Mouse (Mus musculus) intestine, embryonic 14.5 days (tissue): Measurements from ENCODE around the gene Prdx5. TPM values are rescaled to one million over a fixed set of nuclear protein-coding genes. Genes with fewer than 3 reads are reported as not detected.

Experiments used
- ATAC-seq: fragments of 200-750 bp; cut with Nextera tagmentation; replicated peaks from 2 replicates; pipeline ENCODE4 v1.8.0; 2017; ENCODE audit warnings: low read depth, moderate number of reproducible peaks, moderate TSS enrichment, moderate library complexity; ENCODE audit not compliant: low FRiP score, low TSS enrichment
- DNase-seq: peaks from one replicate; pipeline ENCODE4 v3.0.0-alpha.2; 2018; ENCODE audit warnings: low spot score
- H3K27ac ChIP-seq: fragments of 300-500 bp; sonication (generic); 2 replicates; pipeline ENCODE4 v1.5.1; 2014; ENCODE audit warnings: low read depth, mild to moderate bottlenecking, control low read depth
- H3K27me3 ChIP-seq: fragments of 300-500 bp; sonication (generic); replicated peaks from 2 replicates; pipeline ENCODE4 v1.6.1; 2014; ENCODE audit warnings: low read length, control low read depth; ENCODE audit not compliant: control insufficient read depth, insufficient read depth
- H3K36me3 ChIP-seq: fragments of 300-500 bp; sonication (generic); 2 replicates; pipeline ENCODE4 v1.6.1; 2014; ENCODE audit warnings: low read length, control low read depth; ENCODE audit not compliant: control insufficient read depth, insufficient read depth
- H3K4me1 ChIP-seq: fragments of 300-500 bp; sonication (generic); replicated peaks from 2 replicates; pipeline ENCODE4 v1.6.1; 2014; ENCODE audit warnings: low read length, control low read depth, mixed read lengths; ENCODE audit not compliant: control insufficient read depth, insufficient read depth
- H3K4me2 ChIP-seq: fragments of 300-500 bp; sonication (generic); 2 replicates; pipeline ENCODE4 v1.6.1; 2014; ENCODE audit warnings: low read length
- H3K4me3 ChIP-seq: fragments of 300-500 bp; sonication (generic); 2 replicates; pipeline ENCODE4 v1.5.1; 2014; ENCODE audit warnings: low read depth, low read length, control low read depth, mixed read lengths
- H3K9ac ChIP-seq: fragments of 300-500 bp; sonication (generic); 2 replicates; pipeline ENCODE4 v1.6.1; 2014; ENCODE audit warnings: mild to moderate bottlenecking, low read length
- H3K9me3 ChIP-seq: fragments of 300-500 bp; sonication (generic); 2 replicates; pipeline ENCODE4 v1.6.1; 2016; ENCODE audit warnings: low read length, control low read depth; ENCODE audit not compliant: control insufficient read depth
- WGBS: fragments of 180-500 bp; shearing (Covaris S2); extraction: QIAGEN DNeasy Blood & Tissue Kit; methylation state at CpG from one replicate; pipeline ENCODE4 v1.1.7; 2014; 5-methylcytosine and 5-hydroxymethylcytosine counted together
- polyA plus RNA-seq: library from polyadenylated mRNA; unstranded; fragments of >200 nt; fragmentation: Nextera tagmentation; extraction: Ambion mirVana; gene quantifications from 2 replicates; pipeline ENCODE4 v1.2.1, GENCODE M21; 2014

Gene Prdx5
- polyA plus RNA-seq, 1 experiment from 2014 or later = 139 TPM

- H3K27ac ChIP-seq = peak overlapping the region; percentile 92; the same call in 1 of the 2 replicates
- peaks cover 23% of the 10 kb centered on the region for H3K36me3 ChIP-seq
- H3K4me1 ChIP-seq = peaks cover 20% of the 10 kb centered on the region
- DNase-seq (no peak), ATAC-seq (no peak)
- no peaks in the 10 kb centered on the region for H3K27me3 ChIP-seq
- no peaks in the 10 kb centered on the region for H3K9me3 ChIP-seq
- H3K9ac ChIP-seq = peak overlapping the region; percentile 61
- WGBS = 58% methylated on average over 5 of the region's 5 CpGs
- peak overlapping the region; percentile 94 for H3K4me2 ChIP-seq
- H3K4me3 ChIP-seq = peak overlapping the region; percentile 52
Measured at GRCm38 (mm10) chr19:6949951-6950350, 40.0 kb upstream of the Prdx5 start.

- 0 out of 2 replicates have a peak overlapping the region, but pooled peaks have one; percentile 52 for H3K4me3 ChIP-seq
- peaks cover 19% of the 10 kb centered on the region for H3K36me3 ChIP-seq
- no peaks in the 10 kb centered on the region for H3K27me3 ChIP-seq
- peaks cover 20% of the 10 kb centered on the region for H3K4me1 ChIP-seq
- DNase-seq (no peak), ATAC-seq (no peak)
- no peak overlapping the region for H3K27ac ChIP-seq
- no peak overlapping the region for H3K9ac ChIP-seq
- no peaks in the 10 kb centered on the region for H3K9me3 ChIP-seq
- H3K4me2 ChIP-seq = peak overlapping the region; percentile 94; the same call in 1 of the 2 replicates
- WGBS = 86% methylated on average over 5 of the region's 5 CpGs
Measured at GRCm38 (mm10) chr19:6949532-6949931, 39.6 kb upstream of the Prdx5 start.

- H3K9ac ChIP-seq = no peak overlapping the region
- no peak for ATAC-seq
- H3K27ac ChIP-seq = no peak overlapping the region
- DNase-seq = no peak
- 78% methylated on average over 4 of the region's 4 CpGs for WGBS
- peaks cover 18% of the 10 kb centered on the region for H3K4me1 ChIP-seq
- peaks cover 9% of the 10 kb centered on the region for H3K36me3 ChIP-seq
- no peak overlapping the region for H3K4me3 ChIP-seq
- H3K27me3 ChIP-seq = no peaks in the 10 kb centered on the region
- H3K4me2 ChIP-seq = no peak overlapping the region
- H3K9me3 ChIP-seq = no peaks in the 10 kb centered on the region
Measured at GRCm38 (mm10) chr19:6948186-6948585, 38.3 kb upstream of the Prdx5 start.

GRCm38 (mm10) chr19:6947742-6948141 is 37.8 kb upstream of the Prdx5 start:
- Histone ChIP-seq H3K9me3 (no peaks in the 10 kb centered on the region), H3K4me3 (no peak overlapping the region), H3K27me3 (no peaks in the 10 kb centered on the region), H3K27ac (no peak overlapping the region), H3K4me1 (peaks cover 18% of the 10 kb centered on the region), H3K36me3 (peaks cover 4% of the 10 kb centered on the region; the same call in 1 of the 2 replicates), H3K9ac (no peak overlapping the region), H3K4me2 (no peak overlapping the region)
- ATAC-seq = no peak
- WGBS = 57% methylated on average over 4 of the region's 4 CpGs
- no peak for DNase-seq

- Histone ChIP-seq H3K4me1 (peaks cover 12% of the 10 kb centered on the region), H3K4me2 (no peak overlapping the region), H3K9ac (no peak overlapping the region), H3K27me3 (no peaks in the 10 kb centered on the region), H3K27ac (no peak overlapping the region), H3K36me3 (peaks cover 3% of the 10 kb centered on the region; the same call in 1 of the 2 replicates), H3K4me3 (no peak overlapping the region), H3K9me3 (no peaks in the 10 kb centered on the region)
- WGBS = 89% methylated on average over 6 of the region's 6 CpGs
- ATAC-seq (no peak), DNase-seq (no peak)
Measured at GRCm38 (mm10) chr19:6943709-6944108, 33.8 kb upstream of the Prdx5 start.

GRCm38 (mm10) chr19:6942764-6943163 is 32.9 kb upstream of the Prdx5 start:
- Histone ChIP-seq H3K4me2 (peak overlapping the region; percentile 99), H3K4me1 (peaks cover 12% of the 10 kb centered on the region), H3K9ac (peak overlapping the region; percentile 71), H3K36me3 (peaks cover 3% of the 10 kb centered on the region; the same call in 1 of the 2 replicates), H3K27ac (peak overlapping the region; percentile 96), H3K9me3 (no peaks in the 10 kb centered on the region), H3K27me3 (no peaks in the 10 kb centered on the region), H3K4me3 (peak overlapping the region; percentile 77)
- ATAC-seq (no peak), DNase-seq (no peak)
- 30% methylated on average over 5 of the region's 5 CpGs for WGBS

- Histone ChIP-seq H3K9me3 (no peaks in the 10 kb centered on the region), H3K4me1 (peaks cover 12% of the 10 kb centered on the region), H3K9ac (peak within 1 kb of the TSS; percentile 71), H3K4me2 (peak within 1 kb of the TSS; percentile 99), H3K27me3 (no peaks in the 10 kb centered on the region), H3K36me3 (peaks cover 3% of the 10 kb centered on the region; the same call in 1 of the 2 replicates), H3K27ac (peak within 1 kb of the TSS; percentile 96), H3K4me3 (peak within 1 kb of the TSS; percentile 77)
- WGBS = 0% methylated on average over 27 of the region's 27 CpGs
- ATAC-seq = peak; percentile 86
- peak; percentile 92 for DNase-seq
Measured at GRCm38 (mm10) chr19:6942249-6942691, 32.4 kb upstream of the Prdx5 start, which contains the start of gene Gpr137. Gpr137 (minus strand) TSS chr19:6942480.

GRCm38 (mm10) chr19:6941372-6942248 is 31.7 kb upstream of the Prdx5 start, which contains the start of gene Bad:
Bad (plus strand) TSS chr19:6941861.
- H3K27ac ChIP-seq = peak within 1 kb of the TSS; percentile 96

More at GRCm38 (mm10) chr19:6941372-6942248, 31.7 kb upstream of the Prdx5 start, which contains the start of gene Bad:
- H3K4me1 ChIP-seq = peaks cover 12% of the 10 kb centered on the region
- under 1% methylated on average over 83 of the region's 83 CpGs for WGBS
- H3K4me2 ChIP-seq = peak within 1 kb of the TSS; percentile 99
- no peaks in the 10 kb centered on the region for H3K9me3 ChIP-seq
- peak within 1 kb of the TSS; percentile 77 for H3K4me3 ChIP-seq
- H3K36me3 ChIP-seq = peaks cover 3% of the 10 kb centered on the region; the same call in 1 of the 2 replicates
- peak within 1 kb of the TSS; percentile 71 for H3K9ac ChIP-seq
- ATAC-seq (peak; percentile 82), DNase-seq (peak; percentile 99)
- H3K27me3 ChIP-seq = no peaks in the 10 kb centered on the region
